Mouse (Mus musculus): Measurements from ENCODE around the gene Prph2.

- TF ChIP-seq CTCF (IDR thresholded peaks at IDR 0.05; ENCODE audit: control insufficient read depth, insufficient read depth, insufficient read length) (no peak), USF1 (IDR thresholded peaks at IDR 0.05; ENCODE audit: low read depth) (no peak), MAX (IDR thresholded peaks at IDR 0.05) (no peak)
Measured at GRCm38 (mm10) chr17:46897221-46897950, 12.9 kb upstream of the Prph2 start.
